Mouse (Mus musculus) cortical plate, adult 2 months (tissue): Measurements from ENCODE around the gene Zfyve26. TPM values are rescaled to one million over a fixed set of nuclear protein-coding genes. Genes with fewer than 3 reads are reported as not detected.

ENCODE experiments used
- H3K27ac ChIP-seq: fragments of 200-500 bp; 2 replicates; pipeline ENCODE4 v1.5.1; 2012; ENCODE audit warnings: low read length, control low read depth, inconsistent platforms; ENCODE audit not compliant: insufficient read depth
- H3K4me1 ChIP-seq: fragments of 200-500 bp; 2 replicates; pipeline ENCODE4 v1.6.1; 2011; ENCODE audit warnings: low read length; ENCODE audit not compliant: control insufficient read depth, insufficient read depth
- H3K4me3 ChIP-seq: fragments of 200-500 bp; 2 replicates; pipeline ENCODE4 v1.5.1; 2011; ENCODE audit warnings: mild to moderate bottlenecking, low read length, control low read depth; ENCODE audit not compliant: insufficient read depth
- CTCF ChIP-seq: fragments of 200-500 bp; IDR thresholded peaks from 2 replicates; pipeline ENCODE4 v1.5.1; 2011; ENCODE audit warnings: mild to moderate bottlenecking, control low read depth, low read length; ENCODE audit not compliant: insufficient read depth; ENCODE audit errors: extremely low read depth
- POLR2A ChIP-seq: fragments of 200-500 bp; IDR thresholded peaks from 2 replicates; pipeline ENCODE4 v1.6.1; 2011; ENCODE audit warnings: mild to moderate bottlenecking, low read length, control low read depth; ENCODE audit not compliant: insufficient read depth; ENCODE audit errors: extremely low read depth
- polyA plus RNA-seq: library from polyadenylated mRNA; depleted of rRNA; stranded (reverse); fragments of >200 nt; gene quantifications from 2 replicates; pipeline ENCODE4 v1.2.3, GENCODE M21; 2012

The Zfyve26 gene
- polyA plus RNA-seq, 1 experiment = 28.3 TPM

GRCm38 (mm10) chr12:79272604-79273003 lies 23.5 kb downstream of the Zfyve26 start:
- TF ChIP-seq CTCF (no peak), POLR2A (no peak)
- no peak overlapping the region for H3K4me3 ChIP-seq

GRCm38 (mm10) chr12:79261035-79261434 lies 35.1 kb downstream of the Zfyve26 start:
- H3K27ac ChIP-seq = no peak overlapping the region
- peak; percentile 42 for TF ChIP-seq CTCF
- no peak for TF ChIP-seq POLR2A
- no peak overlapping the region for H3K4me3 ChIP-seq
- no peaks in the 10 kb centered on the region for H3K4me1 ChIP-seq

More at GRCm38 (mm10) chr12:79272604-79273003, 23.5 kb downstream of the Zfyve26 start:
- no peak overlapping the region for H3K27ac ChIP-seq
- no peaks in the 10 kb centered on the region for H3K4me1 ChIP-seq

- Histone ChIP-seq H3K4me1 (no peaks in the 10 kb centered on the region), H3K27ac (no peak overlapping the region), H3K4me3 (no peak overlapping the region)
- no peak for TF ChIP-seq POLR2A
- no peak for TF ChIP-seq CTCF
Measured at GRCm38 (mm10) chr12:79260154-79260553, 36.0 kb downstream of the Zfyve26 start.

- TF ChIP-seq POLR2A (no peak), CTCF (no peak)
Measured at GRCm38 (mm10) chr12:79254975-79255374, 41.1 kb downstream of the Zfyve26 start.

GRCm38 (mm10) chr12:79253294-79254053 lies 42.6 kb downstream of the Zfyve26 start:
- no peak overlapping the region for H3K27ac ChIP-seq
- TF ChIP-seq POLR2A (no peak), CTCF (no peak)
- H3K4me3 ChIP-seq = no peak overlapping the region
- no peaks in the 10 kb centered on the region for H3K4me1 ChIP-seq

More at GRCm38 (mm10) chr12:79254975-79255374, 41.1 kb downstream of the Zfyve26 start:
- Histone ChIP-seq H3K27ac (no peak overlapping the region), H3K4me1 (no peaks in the 10 kb centered on the region), H3K4me3 (no peak overlapping the region)

- TF ChIP-seq CTCF (no peak), POLR2A (no peak)
Measured at GRCm38 (mm10) chr12:79248110-79248509, 48.0 kb downstream of the Zfyve26 start.

GRCm38 (mm10) chr12:79242921-79243320 lies 53.2 kb downstream of the Zfyve26 start:
- TF ChIP-seq POLR2A (no peak), CTCF (no peak)
- Histone ChIP-seq H3K4me3 (no peak overlapping the region), H3K27ac (no peak overlapping the region), H3K4me1 (no peaks in the 10 kb centered on the region)

More at GRCm38 (mm10) chr12:79248110-79248509, 48.0 kb downstream of the Zfyve26 start:
- Histone ChIP-seq H3K4me3 (no peak overlapping the region), H3K27ac (no peak overlapping the region), H3K4me1 (no peaks in the 10 kb centered on the region)

- no peaks in the 10 kb centered on the region for H3K4me1 ChIP-seq
- no peak overlapping the region for H3K4me3 ChIP-seq
- TF ChIP-seq CTCF = no peak
- no peak for TF ChIP-seq POLR2A
- H3K27ac ChIP-seq = no peak overlapping the region
Measured at GRCm38 (mm10) chr12:79241985-79242384, 54.1 kb downstream of the Zfyve26 start.

- Histone ChIP-seq H3K4me1 (no peaks in the 10 kb centered on the region), H3K4me3 (no peak overlapping the region), H3K27ac (no peak overlapping the region)
- TF ChIP-seq CTCF = no peak
- TF ChIP-seq POLR2A = no peak
Measured at GRCm38 (mm10) chr12:79235485-79236080, 60.5 kb downstream of the Zfyve26 start.

GRCm38 (mm10) chr12:79217511-79217910 lies 78.6 kb downstream of the Zfyve26 start:
- Histone ChIP-seq H3K4me1 (no peaks in the 10 kb centered on the region), H3K27ac (no peak overlapping the region), H3K4me3 (no peak overlapping the region)
- TF ChIP-seq CTCF (no peak), POLR2A (no peak)
